Mouse (Mus musculus): ENCODE measurements around the gene Clec9a.

DNA sequence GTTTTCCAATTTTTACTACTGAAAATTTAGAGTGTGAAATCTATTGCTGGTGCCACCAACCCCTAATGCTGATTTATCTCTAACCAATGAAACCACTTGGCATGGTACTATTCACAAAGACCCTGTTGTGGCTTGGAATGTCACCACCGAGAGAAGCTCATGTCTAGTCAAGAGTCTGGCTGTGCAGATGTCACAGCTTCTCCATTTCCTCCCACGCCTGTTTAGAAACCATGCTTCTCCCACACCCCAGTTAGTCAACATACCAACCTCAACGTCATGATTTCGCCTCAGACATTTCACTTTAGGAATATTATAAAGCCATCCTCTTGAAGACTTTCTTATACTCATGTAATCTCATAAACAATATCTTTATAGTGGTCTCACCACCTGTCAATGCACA is 18.6 kb downstream of the Clec9a start:
- TF ChIP-seq CTCF (IDR thresholded peaks at IDR 0.05; ENCODE audit: extremely low read depth, insufficient read depth, insufficient read length, insufficient replicate concordance) (no peak), POLR2A (IDR thresholded peaks at IDR 0.05; ENCODE audit: low read depth, low read length) (no peak)
